Mouse (Mus musculus) liver, embryonic 16.5 days (tissue): ENCODE data around the gene Gpn3. TPM values are rescaled to one million over a fixed set of nuclear protein-coding genes. Genes with fewer than 3 reads are reported as not detected.
A peak's percentile ranks its signal among the peaks of the same experiment; 100 is the strongest.

Experiments used
- ATAC-seq: fragments of 200-750 bp; cut with Nextera tagmentation; 2 replicates; pipeline ENCODE4 v1.8.0; 2017; ENCODE audit warnings: low read depth, mild to moderate bottlenecking, moderate number of reproducible peaks, moderate library complexity
- H3K27ac ChIP-seq: fragments of 300-500 bp; sonication (generic); 2 replicates; pipeline ENCODE4 v1.5.1; 2014; ENCODE audit warnings: mild to moderate bottlenecking, low read length
- H3K27me3 ChIP-seq: fragments of 300-500 bp; sonication (generic); 2 replicates; pipeline ENCODE4 v1.6.1; 2014; ENCODE audit warnings: low read depth, low read length, mixed read lengths; ENCODE audit not compliant: control insufficient read depth, insufficient read depth
- H3K36me3 ChIP-seq: fragments of 300-500 bp; sonication (generic); 2 replicates; pipeline ENCODE4 v1.6.1; 2014; ENCODE audit warnings: mild to moderate bottlenecking; ENCODE audit not compliant: control insufficient read depth, insufficient read depth
- H3K4me1 ChIP-seq: fragments of 300-500 bp; sonication (generic); 2 replicates; pipeline ENCODE4 v1.6.1; 2014; ENCODE audit warnings: low read depth, low read length, mixed read lengths; ENCODE audit not compliant: control insufficient read depth
- H3K4me2 ChIP-seq: fragments of 300-500 bp; sonication (generic); 2 replicates; pipeline ENCODE4 v1.6.1; 2014; ENCODE audit warnings: low read depth, low read length, mixed read lengths
- H3K4me3 ChIP-seq: fragments of 300-500 bp; sonication (generic); 2 replicates; pipeline ENCODE4 v1.5.1; 2014; ENCODE audit warnings: low read depth, mild to moderate bottlenecking, low read length
- H3K9ac ChIP-seq: fragments of 300-500 bp; sonication (generic); 2 replicates; pipeline ENCODE4 v1.6.1; 2014; ENCODE audit warnings: low read depth, low read length
- H3K9me3 ChIP-seq: fragments of 300-500 bp; sonication (generic); replicated peaks from 2 replicates; pipeline ENCODE4 v1.6.1; 2016; ENCODE audit warnings: low read length; ENCODE audit not compliant: control insufficient read depth
- WGBS: fragments of 180-500 bp; shearing (Covaris S2); extraction: QIAGEN DNeasy Blood & Tissue Kit; methylation state at CpG from one replicate; pipeline ENCODE4 v1.1.7; 2014; ENCODE audit not compliant: insufficient replicate concordance; 5-methylcytosine and 5-hydroxymethylcytosine counted together
- polyA plus RNA-seq: library from polyadenylated mRNA; unstranded; fragments of >200 nt; fragmentation: Nextera tagmentation; extraction: Ambion mirVana; gene quantifications from 2 replicates; pipeline ENCODE4 v1.2.1, GENCODE M21; 2015

The Gpn3 gene
- polyA plus RNA-seq, result 46.8 and 52.8 TPM in 2 replicates

- ATAC-seq, result peak; percentile 39
- Histone ChIP-seq H3K36me3 (peaks cover 11% of the 10 kb centered on the region; the same call in 1 of the 2 replicates), H3K9me3 (no peaks in the 10 kb centered on the region), H3K4me1 (peaks cover 22% of the 10 kb centered on the region), H3K9ac (peak within 1 kb of the TSS; percentile 86), H3K27ac (peak within 1 kb of the TSS; percentile 93), H3K4me3 (peak within 1 kb of the TSS; percentile 88), H3K4me2 (peak within 1 kb of the TSS; percentile 88), H3K27me3 (no peaks in the 10 kb centered on the region)
- whole genome bisulfite sequencing, result under 1% methylated on average over 32 of the region's 46 CpGs
Observed at GRCm38 (mm10) chr5:122371591-122372191, at the start of gene Gpn3. Gpn3 (plus strand) TSS chr5:122371876.

GRCm38 (mm10) chr5:122323523-122323922 lies 48.2 kb upstream of the Gpn3 start:
- 86% methylated on average over 8 of the region's 8 CpGs for WGBS
- Histone ChIP-seq H3K27ac (no peak overlapping the region), H3K36me3 (peaks cover 14% of the 10 kb centered on the region), H3K4me2 (no peak overlapping the region), H3K4me1 (no peaks in the 10 kb centered on the region), H3K9ac (no peak overlapping the region), H3K9me3 (no peaks in the 10 kb centered on the region), H3K27me3 (no peaks in the 10 kb centered on the region), H3K4me3 (no peak overlapping the region)
- no peak for ATAC-seq

GRCm38 (mm10) chr5:122324608-122325431 lies 46.9 kb upstream of the Gpn3 start:
- H3K27ac ChIP-seq, result no peak overlapping the region
- H3K9ac ChIP-seq, result no peak overlapping the region
- no peaks in the 10 kb centered on the region for H3K27me3 ChIP-seq
- no peak for ATAC-seq
- 84% methylated on average over 23 of the region's 23 CpGs for WGBS
- no peak overlapping the region for H3K4me2 ChIP-seq
- H3K4me3 ChIP-seq, result no peak overlapping the region
- no peaks in the 10 kb centered on the region for H3K9me3 ChIP-seq
- no peaks in the 10 kb centered on the region for H3K4me1 ChIP-seq
- H3K36me3 ChIP-seq, result peaks cover 14% of the 10 kb centered on the region

- ATAC-seq, result no peak
- peaks cover 14% of the 10 kb centered on the region for H3K36me3 ChIP-seq
Observed at GRCm38 (mm10) chr5:122325477-122325876, 46.2 kb upstream of the Gpn3 start.

GRCm38 (mm10) chr5:122327283-122327682 lies 44.4 kb upstream of the Gpn3 start:
- no peak for ATAC-seq
- no peak overlapping the region for H3K9ac ChIP-seq
- H3K27ac ChIP-seq, result no peak overlapping the region
- H3K4me3 ChIP-seq, result no peak overlapping the region
- no peaks in the 10 kb centered on the region for H3K27me3 ChIP-seq
- H3K36me3 ChIP-seq, result peaks cover 9% of the 10 kb centered on the region
- WGBS, result 72% methylated on average over 3 of the region's 3 CpGs
- no peak overlapping the region for H3K4me2 ChIP-seq
- no peaks in the 10 kb centered on the region for H3K9me3 ChIP-seq
- no peaks in the 10 kb centered on the region for H3K4me1 ChIP-seq

More at GRCm38 (mm10) chr5:122325477-122325876, 46.2 kb upstream of the Gpn3 start:
- Histone ChIP-seq H3K9ac (no peak overlapping the region), H3K9me3 (no peaks in the 10 kb centered on the region), H3K27ac (no peak overlapping the region), H3K4me3 (no peak overlapping the region), H3K4me2 (no peak overlapping the region), H3K27me3 (no peaks in the 10 kb centered on the region), H3K4me1 (no peaks in the 10 kb centered on the region)
- 77% methylated on average over 8 of the region's 8 CpGs for WGBS

GRCm38 (mm10) chr5:122330269-122330668 lies 41.4 kb upstream of the Gpn3 start:
- no peak overlapping the region for H3K27ac ChIP-seq
- 65% methylated on average over 4 of the region's 4 CpGs for WGBS
- no peak overlapping the region for H3K4me2 ChIP-seq
- ATAC-seq, result no peak
- H3K27me3 ChIP-seq, result no peaks in the 10 kb centered on the region
- H3K36me3 ChIP-seq, result peaks cover 5% of the 10 kb centered on the region
- no peaks in the 10 kb centered on the region for H3K4me1 ChIP-seq
- no peak overlapping the region for H3K9ac ChIP-seq
- no peak overlapping the region for H3K4me3 ChIP-seq
- no peaks in the 10 kb centered on the region for H3K9me3 ChIP-seq

- H3K36me3 ChIP-seq, result no peaks in the 10 kb centered on the region
- 36% methylated on average over 3 of the region's 3 CpGs for WGBS
- ATAC-seq, result no peak
Observed at GRCm38 (mm10) chr5:122334682-122335081, 37.0 kb upstream of the Gpn3 start.

GRCm38 (mm10) chr5:122336554-122337294 lies 35.0 kb upstream of the Gpn3 start:
- 68% methylated on average over 7 of the region's 7 CpGs for WGBS
- no peaks in the 10 kb centered on the region for H3K4me1 ChIP-seq

More at GRCm38 (mm10) chr5:122334682-122335081, 37.0 kb upstream of the Gpn3 start:
- H3K4me1 ChIP-seq, result no peaks in the 10 kb centered on the region
- no peaks in the 10 kb centered on the region for H3K27me3 ChIP-seq
- no peaks in the 10 kb centered on the region for H3K9me3 ChIP-seq
- H3K27ac ChIP-seq, result no peak overlapping the region
- H3K4me3 ChIP-seq, result no peak overlapping the region
- H3K4me2 ChIP-seq, result no peak overlapping the region
- no peak overlapping the region for H3K9ac ChIP-seq

More at GRCm38 (mm10) chr5:122336554-122337294, 35.0 kb upstream of the Gpn3 start:
- H3K27me3 ChIP-seq, result no peaks in the 10 kb centered on the region
- H3K4me3 ChIP-seq, result no peak overlapping the region
- no peaks in the 10 kb centered on the region for H3K36me3 ChIP-seq
- H3K9me3 ChIP-seq, result no peaks in the 10 kb centered on the region
- H3K9ac ChIP-seq, result no peak overlapping the region
- H3K27ac ChIP-seq, result no peak overlapping the region
- no peak overlapping the region for H3K4me2 ChIP-seq
- no peak for ATAC-seq
